Mouse (Mus musculus): Measurements from ENCODE around the gene Cpn1.

DNA sequence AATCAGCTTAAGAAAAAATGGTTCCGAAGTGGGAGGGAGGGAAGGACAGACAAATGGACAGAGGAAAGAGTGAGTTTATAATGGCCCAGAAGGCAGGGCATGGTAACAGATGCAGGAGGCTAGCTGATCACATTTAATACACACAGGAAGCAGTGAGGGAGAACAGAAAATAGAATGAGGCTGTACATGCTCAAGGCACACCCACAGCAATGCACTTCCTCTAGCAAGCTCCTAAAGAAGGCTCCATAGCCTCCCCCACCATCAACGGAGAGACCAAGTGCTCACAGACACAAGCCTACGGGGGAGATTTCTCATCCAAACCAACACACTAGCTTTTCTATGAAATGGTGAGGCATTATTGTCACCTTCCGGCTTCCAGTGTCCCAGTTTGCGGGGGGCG lies 12.1 kb downstream of the Cpn1 start:
- no peak for TF ChIP-seq CTCF (IDR thresholded peaks at IDR 0.05)
- no peak for TF ChIP-seq EP300 (IDR thresholded peaks at IDR 0.05)

All from lung, postnatal 0 days (tissue).